Mouse (Mus musculus) CH12F3 (cell line): Measurements from ENCODE around the gene Vmn1r82.

Experiments
- in situ Hi-C: fragments of 300-500 bp; cut with MboI; formaldehyde crosslinking; loops from 2 replicates; pipeline ENCODE4 v1.14.3; 2020; ENCODE audit warnings: low sequenced_read_pairs

The Vmn1r82 gene

GRCm38 (mm10) chr7:12300130-12300529, at the start of gene Vmn1r82:
TSS of gene Vmn1r82 (plus strand) at chr7:12300430.
- in situ Hi-C loops, result no loop called here

GRCm38 (mm10) chr7:12268169-12268568, 32.1 kb upstream of the Vmn1r82 start, which contains the start of gene Vmn1r81:
TSS of gene Vmn1r81 (minus strand) at chr7:12268269.
- in situ Hi-C loops, result no loop called here

- in situ Hi-C loops, result no loop called here
Observed at GRCm38 (mm10) chr7:12329381-12329780, 29.2 kb downstream of the Vmn1r82 start, which contains the start of gene Vmn1r83. TSS of gene Vmn1r83 (minus strand) at chr7:12329481.
